In genomic region chr8:122569329-122569728, GRCm38 (mm10) we compare ENCODE assay signal across 10 mouse cellular contexts. TPM values are rescaled to one million over a fixed set of nuclear protein-coding genes. Genes with fewer than 3 reads are reported as not detected.
DNase-seq lines count a peak whose midpoint lies in the region; ATAC-seq lines count a peak whose summit lies in the region.
"Had no signal": no experiment of that assay in that cellular context is flagged by ENCODE, and none has a peak within 500 bp of the region (broad histone marks: within the 10 kb centered on the region; RNA-seq: fewer than 3 reads in every experiment).

No protein-coding gene starts in this region.

- peak overlapping the region; percentile 93 for H3K9ac ChIP-seq in heart, embryonic 16.5 days (ENCODE audit: low read length)
- H3K9ac ChIP-seq in hindbrain, embryonic 13.5 days, result peak overlapping the region; percentile 59; the same call in 1 of the 2 replicates

- no peak for DNase-seq in heart, adult 11 months
- DNase-seq in NIH3T3 (ENCODE audit: low read depth), result peak; percentile 17
- no peak for DNase-seq in urinary bladder, postnatal 36 days (ENCODE audit: low spot score in 2 of 2)
- DNase-seq in layer of hippocampus, postnatal 10 days (ENCODE audit: low spot score in 2 of 2), result no peak
- no peak for DNase-seq in right cerebral cortex, adult 18-20 months
- DNase-seq: cerebellum, adult 8-10 months; kidney, postnatal 10 days had no signal

- H3K36me3 ChIP-seq in heart, embryonic 16.5 days (ENCODE audit: control insufficient read depth, insufficient read depth), result peaks cover 29% of the 10 kb centered on the region
- peaks cover 35% of the 10 kb centered on the region for H3K36me3 ChIP-seq in hindbrain, embryonic 13.5 days
- H3K36me3 ChIP-seq in macrophage (ENCODE audit: inconsistent target), result peaks cover 37% of the 10 kb centered on the region

- H3K27me3 ChIP-seq in heart, embryonic 16.5 days (ENCODE audit: control insufficient read depth, insufficient read depth, low read length), result no peaks in the 10 kb centered on the region
- H3K27me3 ChIP-seq in hindbrain, embryonic 13.5 days, result no peaks in the 10 kb centered on the region

- H3K4me2 ChIP-seq in heart, embryonic 16.5 days (ENCODE audit: low read depth, low read length), result peak overlapping the region; percentile 74
- H3K4me2 ChIP-seq in hindbrain, embryonic 13.5 days, result peak overlapping the region; percentile 95

- H3K9me3 ChIP-seq in heart, embryonic 16.5 days (replicated peaks; ENCODE audit: control insufficient read depth, low read length), result no peaks in the 10 kb centered on the region
- no peaks in the 10 kb centered on the region for H3K9me3 ChIP-seq in hindbrain, embryonic 13.5 days

- peaks cover 57% of the 10 kb centered on the region for H3K79me2 ChIP-seq in macrophage (ENCODE audit: inconsistent target)

- H3K4me3 ChIP-seq in heart, embryonic 16.5 days (ENCODE audit: low read length), result peak overlapping the region; percentile 92
- peak overlapping the region; percentile 75 for H3K4me3 ChIP-seq in hindbrain, embryonic 13.5 days
- H3K4me3 ChIP-seq in macrophage (ENCODE audit: inconsistent target), result peak overlapping the region; percentile 71

- H3K4me1 ChIP-seq in heart, embryonic 16.5 days (ENCODE audit: control insufficient read depth, insufficient read depth, low read length), result peaks cover 23% of the 10 kb centered on the region
- H3K4me1 ChIP-seq in hindbrain, embryonic 13.5 days (replicated peaks), result peaks cover 30% of the 10 kb centered on the region

- 57% methylated on average over 9 of the region's 9 CpGs for WGBS in heart, embryonic 16.5 days
- 62% methylated on average over 9 of the region's 9 CpGs for WGBS in hindbrain, embryonic 13.5 days
- WGBS in macrophage (ENCODE audit: missing documents), result 80% methylated on average over 9 of the region's 9 CpGs

- no peak overlapping the region for H3K27ac ChIP-seq in heart, embryonic 16.5 days (ENCODE audit: low read length)
- no peak overlapping the region for H3K27ac ChIP-seq in hindbrain, embryonic 13.5 days
- H3K27ac ChIP-seq in macrophage, result peak overlapping the region; percentile 98

- no peak for ATAC-seq in heart, embryonic 16.5 days (replicated peaks; ENCODE audit: extremely low read depth, insufficient read depth, low FRiP score)
- no peak for ATAC-seq in hindbrain, embryonic 13.5 days (ENCODE audit: low FRiP score)

RNA-seq across cellular contexts. Expression of gene Cdt1, which starts 1.5 kb away (rescaled TPM):
- 27.9 and 29.0 TPM in 2 replicates for polyA plus RNA-seq in heart, embryonic 16.5 days (2015; fragmentation: Nextera tagmentation; extraction: Ambion mirVana)
- polyA plus RNA-seq in hindbrain, embryonic 13.5 days (2015; fragmentation: Nextera tagmentation; extraction: Ambion mirVana), result 9.9 and 10.4 TPM in 2 replicates
- 10 to 100 TPM in 24 of 26 experiments, 1 to 10 TPM in 2; 5.9 to 60.1 (median 21.2) TPM for total RNA-seq in macrophage (2018; cell fraction: chromatin; rRNA removed)
- 10 to 100 TPM; 14.4 to 42.5 (median 21.0) TPM for total RNA-seq in macrophage (2018; cell fraction: cytosol; rRNA removed)
- 10 to 100 TPM; 11.5 to 96.2 (median 21.4) TPM for total RNA-seq in macrophage (2018; cell fraction: nucleus; rRNA removed)
- polyA plus RNA-seq in macrophage (2018), result 11.1 to 84.7 TPM (median 15.5 TPM) in 3 replicates
- total RNA-seq in layer of hippocampus, postnatal 10 days (2021), result 1 to 10 TPM; 3.0 to 5.0 TPM

RNA-seq across cellular contexts. Expression of gene Aprt, which starts 7.4 kb away (rescaled TPM):
- 159 and 204 TPM in 2 replicates for polyA plus RNA-seq in heart, embryonic 16.5 days (2015; fragmentation: Nextera tagmentation; extraction: Ambion mirVana)
- 153 and 157 TPM in 2 replicates for polyA plus RNA-seq in hindbrain, embryonic 13.5 days (2015; fragmentation: Nextera tagmentation; extraction: Ambion mirVana)
- 10 to 100 TPM; 16.7 to 82.3 (median 52.8) TPM for total RNA-seq in macrophage (2018; cell fraction: chromatin; rRNA removed)
- 100 to 1,000 TPM; 122 to 199 (median 155) TPM for total RNA-seq in macrophage (2018; cell fraction: cytosol; rRNA removed)
- total RNA-seq in macrophage (2018; cell fraction: nucleus; rRNA removed), result 100 to 1,000 TPM in 4 of 26 experiments, 10 to 100 TPM in 22; 46.0 to 149 (median 72.7) TPM
- polyA plus RNA-seq in macrophage (2018), result 89.7 to 305 TPM (median 145 TPM) in 3 replicates
- total RNA-seq in layer of hippocampus, postnatal 10 days (2021), result 10 to 100 TPM; 91.6 to 94.0 TPM

RNA-seq across cellular contexts. Expression of gene Piezo1, which starts 18.2 kb away (rescaled TPM):
- polyA plus RNA-seq in heart, embryonic 16.5 days (2015; fragmentation: Nextera tagmentation; extraction: Ambion mirVana), result 13.5 and 15.3 TPM in 2 replicates
- polyA plus RNA-seq in hindbrain, embryonic 13.5 days (2015; fragmentation: Nextera tagmentation; extraction: Ambion mirVana), result 2.5 and 3.2 TPM in 2 replicates
- total RNA-seq in macrophage (2018; cell fraction: chromatin; rRNA removed), result 1,000 to 10,000 TPM in 3 of 26 experiments, 100 to 1,000 TPM in 22, 10 to 100 TPM in 1; 87.6 to 1,687 (median 236) TPM
- total RNA-seq in macrophage (2018; cell fraction: cytosol; rRNA removed), result 100 to 1,000 TPM in 1 of 26 experiments, 10 to 100 TPM in 25; 40.5 to 139 (median 66.7) TPM
- 100 to 1,000 TPM; 100 to 685 (median 171) TPM for total RNA-seq in macrophage (2018; cell fraction: nucleus; rRNA removed)
- 43.2 to 134 TPM (median 57.2 TPM) in 3 replicates for polyA plus RNA-seq in macrophage (2018)
- 1 to 10 TPM; 8.2 to 8.9 TPM for total RNA-seq in layer of hippocampus, postnatal 10 days (2021)

RNA-seq across cellular contexts. Expression of gene Galns, which starts 41.9 kb away (rescaled TPM):
- 10.0 and 10.4 TPM in 2 replicates for polyA plus RNA-seq in heart, embryonic 16.5 days (2015; fragmentation: Nextera tagmentation; extraction: Ambion mirVana)
- 5.4 and 6.1 TPM in 2 replicates for polyA plus RNA-seq in hindbrain, embryonic 13.5 days (2015; fragmentation: Nextera tagmentation; extraction: Ambion mirVana)
- 10 to 100 TPM; 10.3 to 60.8 (median 33.9) TPM for total RNA-seq in macrophage (2018; cell fraction: chromatin; rRNA removed)
- total RNA-seq in macrophage (2018; cell fraction: cytosol; rRNA removed), result 100 to 1,000 TPM in 8 of 26 experiments, 10 to 100 TPM in 18; 70.1 to 132 (median 87.3) TPM
- 100 to 1,000 TPM in 6 of 26 experiments, 10 to 100 TPM in 20; 33.0 to 130 (median 90.1) TPM for total RNA-seq in macrophage (2018; cell fraction: nucleus; rRNA removed)
- polyA plus RNA-seq in macrophage (2018), result 70.7 to 140 TPM (median 99.8 TPM) in 3 replicates
- 10 to 100 TPM; 10.6 to 10.7 TPM for total RNA-seq in layer of hippocampus, postnatal 10 days (2021)

RNA-seq across cellular contexts. Expression of gene Trappc2l, which starts 42.1 kb away (rescaled TPM):
- 58.2 and 60.1 TPM in 2 replicates for polyA plus RNA-seq in heart, embryonic 16.5 days (2015; fragmentation: Nextera tagmentation; extraction: Ambion mirVana)
- polyA plus RNA-seq in hindbrain, embryonic 13.5 days (2015; fragmentation: Nextera tagmentation; extraction: Ambion mirVana), result 98.9 and 101 TPM in 2 replicates
- total RNA-seq in macrophage (2018; cell fraction: chromatin; rRNA removed), result 100 to 1,000 TPM in 1 of 26 experiments, 10 to 100 TPM in 24, 1 to 10 TPM in 1; 9.3 to 112 (median 48.1) TPM
- total RNA-seq in macrophage (2018; cell fraction: cytosol; rRNA removed), result 10 to 100 TPM; 46.6 to 71.7 (median 62.5) TPM
- total RNA-seq in macrophage (2018; cell fraction: nucleus; rRNA removed), result 10 to 100 TPM; 19.8 to 65.7 (median 38.5) TPM
- polyA plus RNA-seq in macrophage (2018), result 54.4 to 79.3 TPM (median 76.9 TPM) in 3 replicates
- 10 to 100 TPM; 75.6 to 79.9 TPM for total RNA-seq in layer of hippocampus, postnatal 10 days (2021)
